Mouse (Mus musculus): ENCODE results near the gene Rsph6a. TPM values are rescaled to one million over a fixed set of nuclear protein-coding genes. Genes with fewer than 3 reads are reported as not detected.

The Rsph6a gene
- total and polyA plus RNA-seq, 2 experiments from 2014 or later = 0.57 TPM; not detected in 1

- Histone ChIP-seq H3K27ac (ENCODE audit: low read depth, low read length) (peak overlapping the region; percentile 44), H3K9me3 (ENCODE audit: low read length) (no peaks in the 10 kb centered on the region), H3K36me3 (ENCODE audit: insufficient read depth, low read length) (no peaks in the 10 kb centered on the region), H3K9ac (replicated peaks; ENCODE audit: low read length, poor library complexity, severe bottlenecking) (no peak overlapping the region), H3K27me3 (ENCODE audit: insufficient read depth, low read length) (no peaks in the 10 kb centered on the region), H3K4me3 (ENCODE audit: low read depth, low read length) (no peak overlapping the region), H3K4me2 (ENCODE audit: low read depth, low read length, poor library complexity, severe bottlenecking) (no peak overlapping the region), H3K4me1 (ENCODE audit: insufficient read depth, low read length) (no peaks in the 10 kb centered on the region)
- no peak for DNase-seq (ENCODE audit: low spot score)
- WGBS = 91% methylated on average over 8 of the region's 8 CpGs
- no peak for TF ChIP-seq CTCF (IDR thresholded peaks at IDR 0.05)
- peak; percentile 17; the same call in 1 of the 2 replicates for ATAC-seq (ENCODE audit: low FRiP score)
These were observed 64.6 kb downstream of the Rsph6a start for GRCm38 (mm10) chr7:19119083-19119482.

DNA sequence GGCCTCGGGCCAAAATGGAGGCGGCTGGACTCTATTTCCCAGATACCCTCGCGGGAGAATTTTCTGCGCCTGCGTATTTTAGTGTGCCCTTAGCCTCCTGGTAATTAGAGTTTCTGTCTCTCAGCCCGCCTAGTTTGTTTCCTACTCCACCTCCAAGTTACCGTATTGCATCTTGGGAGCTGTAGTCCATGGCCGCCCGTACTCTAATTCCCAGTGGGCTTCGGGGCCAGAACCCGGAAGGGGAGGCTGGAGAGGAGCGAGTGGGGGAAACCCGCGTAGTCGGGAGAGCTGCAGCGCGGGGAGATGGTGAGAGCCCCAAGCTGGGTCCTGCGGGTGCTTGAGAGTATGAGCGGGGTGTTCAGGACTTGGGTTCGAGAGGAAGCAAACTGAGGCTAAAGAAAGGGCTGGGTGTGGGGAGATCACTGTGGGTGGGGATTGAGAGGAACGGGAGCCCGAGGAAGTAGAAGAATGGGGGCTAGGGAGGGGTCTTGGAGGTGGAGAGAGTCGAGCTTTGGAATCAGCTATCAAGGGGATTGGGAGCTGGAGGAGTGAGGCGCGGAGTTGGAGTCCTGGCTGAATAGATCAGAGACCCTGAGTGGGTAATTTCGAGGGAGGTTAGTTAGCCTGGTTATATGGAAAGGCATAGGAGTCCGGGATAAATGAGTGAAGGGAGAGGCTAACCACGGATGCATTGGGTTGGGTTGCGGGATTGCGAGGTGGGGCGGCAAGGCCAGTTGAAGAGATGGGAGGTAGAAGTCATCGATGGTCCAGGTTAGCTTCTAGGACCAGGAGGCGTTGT is 65.3 kb downstream of the Rsph6a start, which contains the start of gene Fbxo46:
Fbxo46 (plus strand) TSS at position 229 of the 799 bp plus-strand sequence.
- Histone ChIP-seq H3K27ac (ENCODE audit: low read depth, low read length) (peak within 1 kb of the TSS; percentile 65), H3K4me3 (ENCODE audit: low read depth, low read length) (peak within 1 kb of the TSS; percentile 67), H3K36me3 (ENCODE audit: insufficient read depth, low read length) (no peaks in the 10 kb centered on the region), H3K9ac (replicated peaks; ENCODE audit: low read length, poor library complexity, severe bottlenecking) (peak within 1 kb of the TSS; percentile 75), H3K4me1 (ENCODE audit: insufficient read depth, low read length) (no peaks in the 10 kb centered on the region), H3K27me3 (ENCODE audit: insufficient read depth, low read length) (no peaks in the 10 kb centered on the region), H3K4me2 (ENCODE audit: low read depth, low read length, poor library complexity, severe bottlenecking) (peak within 1 kb of the TSS; percentile 89), H3K9me3 (ENCODE audit: low read length) (no peaks in the 10 kb centered on the region)
- DNase-seq (ENCODE audit: low spot score) (peak; percentile 99), ATAC-seq (ENCODE audit: low FRiP score) (peak; percentile 92)
- WGBS = 2% methylated on average over 34 of the region's 34 CpGs
- TF ChIP-seq CTCF (IDR thresholded peaks at IDR 0.05) = no peak

DNA sequence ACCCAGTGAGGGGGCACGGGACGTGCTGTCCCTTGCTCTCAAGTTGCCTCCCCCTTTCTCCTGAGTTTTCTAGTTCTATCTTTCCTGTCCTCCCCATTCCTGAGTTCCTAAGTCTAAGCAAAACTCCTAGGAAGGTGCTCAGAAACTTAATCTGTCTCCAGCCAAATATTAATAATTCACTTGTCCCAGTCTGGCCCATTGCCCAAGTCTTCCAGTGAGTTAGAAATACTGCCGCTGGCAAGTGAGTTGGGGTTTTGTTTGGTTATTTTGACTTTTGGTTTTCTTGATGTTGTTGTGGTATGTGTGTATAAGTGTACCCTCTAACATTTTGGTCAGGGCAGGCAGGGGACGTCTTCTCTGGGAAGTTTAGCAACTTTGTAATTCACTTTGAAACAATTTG is 67.2 kb downstream of the Rsph6a start:
- TF ChIP-seq CTCF (IDR thresholded peaks at IDR 0.05) = no peak
- Histone ChIP-seq H3K9ac (replicated peaks; ENCODE audit: low read length, poor library complexity, severe bottlenecking) (no peak overlapping the region), H3K4me2 (ENCODE audit: low read depth, low read length, poor library complexity, severe bottlenecking) (no peak overlapping the region), H3K36me3 (ENCODE audit: insufficient read depth, low read length) (no peaks in the 10 kb centered on the region), H3K27ac (ENCODE audit: low read depth, low read length) (no peak overlapping the region), H3K4me3 (ENCODE audit: low read depth, low read length) (no peak overlapping the region), H3K27me3 (ENCODE audit: insufficient read depth, low read length) (no peaks in the 10 kb centered on the region), H3K9me3 (ENCODE audit: low read length) (no peaks in the 10 kb centered on the region), H3K4me1 (ENCODE audit: insufficient read depth, low read length) (no peaks in the 10 kb centered on the region)
- 95% methylated on average over 4 of the region's 4 CpGs for WGBS
- no peak for ATAC-seq (ENCODE audit: low FRiP score)
- DNase-seq (ENCODE audit: low spot score) = no peak

Small RNA genes within 50 kb of the gene (microRNA-seq; reads per million reads assigned to microRNA genes)
- 1.3 reads per million for gene Mir3100 (ENCODE audit: borderline number of aligned reads)

Other genes starting within 250 kb of the Rsph6a start
- not detected in 2 replicates for gene Psg17, start 233.1 kb upstream of the Rsph6a start, total RNA-seq (2014; rRNA removed)
- gene Psg17, start 233.1 kb upstream of the Rsph6a start, polyA plus RNA-seq (2015; fragmentation: Nextera tagmentation; extraction: Ambion mirVana) = not detected in 2 replicates
- 2.0 and 3.3 TPM in 2 replicates for gene Mill2, start 214.7 kb upstream of the Rsph6a start, total RNA-seq (2014; rRNA removed)
- 0.64 and 0.93 TPM in 2 replicates for gene Mill2, start 214.7 kb upstream of the Rsph6a start, polyA plus RNA-seq (2015; fragmentation: Nextera tagmentation; extraction: Ambion mirVana)
- gene Pglyrp1, start 183.4 kb upstream of the Rsph6a start, total RNA-seq (2014; rRNA removed) = 17.3 and 18.2 TPM in 2 replicates
- gene Pglyrp1, start 183.4 kb upstream of the Rsph6a start, polyA plus RNA-seq (2015; fragmentation: Nextera tagmentation; extraction: Ambion mirVana) = 26.8 and 27.1 TPM in 2 replicates
- 21.3 and 25.5 TPM in 2 replicates for gene Ccdc61, start 144.3 kb upstream of the Rsph6a start, total RNA-seq (2014; rRNA removed)
- gene Ccdc61, start 144.3 kb upstream of the Rsph6a start, polyA plus RNA-seq (2015; fragmentation: Nextera tagmentation; extraction: Ambion mirVana) = 29.5 and 35.2 TPM in 2 replicates
- 20.9 and 26.5 TPM in 2 replicates for gene Nova2, start 128.8 kb upstream of the Rsph6a start, total RNA-seq (2014; rRNA removed)
- 8.7 and 10.1 TPM in 2 replicates for gene Nova2, start 128.8 kb upstream of the Rsph6a start, polyA plus RNA-seq (2015; fragmentation: Nextera tagmentation; extraction: Ambion mirVana)
- gene Nanos2, start 67.3 kb upstream of the Rsph6a start, total RNA-seq (2014; rRNA removed) = 1.7 and 3.7 TPM in 2 replicates
- 0.59 and 1.3 TPM in 2 replicates for gene Nanos2, start 67.3 kb upstream of the Rsph6a start, polyA plus RNA-seq (2015; fragmentation: Nextera tagmentation; extraction: Ambion mirVana)
- 16.0 and 21.2 TPM in 2 replicates for gene Mypop, start 63.4 kb upstream of the Rsph6a start, total RNA-seq (2014; rRNA removed)
- gene Mypop, start 63.4 kb upstream of the Rsph6a start, polyA plus RNA-seq (2015; fragmentation: Nextera tagmentation; extraction: Ambion mirVana) = 4.7 and 5.0 TPM in 2 replicates
- 115 and 133 TPM in 2 replicates for gene Irf2bp1, start 50.6 kb upstream of the Rsph6a start, total RNA-seq (2014; rRNA removed)
- 25.6 and 26.1 TPM in 2 replicates for gene Irf2bp1, start 50.6 kb upstream of the Rsph6a start, polyA plus RNA-seq (2015; fragmentation: Nextera tagmentation; extraction: Ambion mirVana)
- not detected in 2 replicates for gene Foxa3, start 31.2 kb upstream of the Rsph6a start, total RNA-seq (2014; rRNA removed)
- not detected in 2 replicates for gene Foxa3, start 31.2 kb upstream of the Rsph6a start, polyA plus RNA-seq (2015; fragmentation: Nextera tagmentation; extraction: Ambion mirVana)
- 73.5 and 74.2 TPM in 2 replicates for gene Sympk, start 30.3 kb upstream of the Rsph6a start, total RNA-seq (2014; rRNA removed)
- gene Sympk, start 30.3 kb upstream of the Rsph6a start, polyA plus RNA-seq (2015; fragmentation: Nextera tagmentation; extraction: Ambion mirVana) = 19.5 and 19.7 TPM in 2 replicates
- gene Dmwd, start 21.5 kb downstream of the Rsph6a start, total RNA-seq (2014; rRNA removed) = 134 and 136 TPM in 2 replicates
- 33.1 and 35.4 TPM in 2 replicates for gene Dmwd, start 21.5 kb downstream of the Rsph6a start, polyA plus RNA-seq (2015; fragmentation: Nextera tagmentation; extraction: Ambion mirVana)
- 12.3 and 32.1 TPM in 2 replicates for gene Dmpk, start 29.2 kb downstream of the Rsph6a start, total RNA-seq (2014; rRNA removed)
- gene Dmpk, start 29.2 kb downstream of the Rsph6a start, polyA plus RNA-seq (2015; fragmentation: Nextera tagmentation; extraction: Ambion mirVana) = 4.0 and 5.1 TPM in 2 replicates
- 5.4 and 8.2 TPM in 2 replicates for gene Six5, start 39.9 kb downstream of the Rsph6a start, total RNA-seq (2014; rRNA removed)
- 1.2 and 1.4 TPM in 2 replicates for gene Six5, start 39.9 kb downstream of the Rsph6a start, polyA plus RNA-seq (2015; fragmentation: Nextera tagmentation; extraction: Ambion mirVana)
- 9.4 and 9.6 TPM in 2 replicates for gene Gm4969, start 63.7 kb downstream of the Rsph6a start, total RNA-seq (2014; rRNA removed)
- gene Gm4969, start 63.7 kb downstream of the Rsph6a start, polyA plus RNA-seq (2015; fragmentation: Nextera tagmentation; extraction: Ambion mirVana) = 12.7 and 12.9 TPM in 2 replicates
- gene Fbxo46, start 65.2 kb downstream of the Rsph6a start, total RNA-seq (2014; rRNA removed) = 19.8 and 20.6 TPM in 2 replicates
- gene Fbxo46, start 65.2 kb downstream of the Rsph6a start, polyA plus RNA-seq (2015; fragmentation: Nextera tagmentation; extraction: Ambion mirVana) = 9.9 and 11.6 TPM in 2 replicates
- 17.3 and 17.8 TPM in 2 replicates for gene Qpctl, start 94.6 kb downstream of the Rsph6a start, total RNA-seq (2014; rRNA removed)
- 30.2 and 32.5 TPM in 2 replicates for gene Qpctl, start 94.6 kb downstream of the Rsph6a start, polyA plus RNA-seq (2015; fragmentation: Nextera tagmentation; extraction: Ambion mirVana)
- 31.4 and 36.7 TPM in 2 replicates for gene Snrpd2, start 95.0 kb downstream of the Rsph6a start, total RNA-seq (2014; rRNA removed)
- gene Snrpd2, start 95.0 kb downstream of the Rsph6a start, polyA plus RNA-seq (2015; fragmentation: Nextera tagmentation; extraction: Ambion mirVana) = 115 and 116 TPM in 2 replicates
- gene Gipr, start 111.4 kb downstream of the Rsph6a start, total RNA-seq (2014; rRNA removed) = 2.3 and 7.4 TPM in 2 replicates
- gene Gipr, start 111.4 kb downstream of the Rsph6a start, polyA plus RNA-seq (2015; fragmentation: Nextera tagmentation; extraction: Ambion mirVana) = 1.7 and 2.3 TPM in 2 replicates
- 83.7 and 89.0 TPM in 2 replicates for gene Eml2, start 121.7 kb downstream of the Rsph6a start, total RNA-seq (2014; rRNA removed)
- gene Eml2, start 121.7 kb downstream of the Rsph6a start, polyA plus RNA-seq (2015; fragmentation: Nextera tagmentation; extraction: Ambion mirVana) = 13.1 and 13.4 TPM in 2 replicates
- gene Gpr4, start 157.8 kb downstream of the Rsph6a start, total RNA-seq (2014; rRNA removed) = 3.1 and 4.7 TPM in 2 replicates
- 6.1 and 6.2 TPM in 2 replicates for gene Gpr4, start 157.8 kb downstream of the Rsph6a start, polyA plus RNA-seq (2015; fragmentation: Nextera tagmentation; extraction: Ambion mirVana)
- 34.8 and 40.1 TPM in 2 replicates for gene Opa3, start 173.6 kb downstream of the Rsph6a start, total RNA-seq (2014; rRNA removed)
- 33.4 and 33.9 TPM in 2 replicates for gene Opa3, start 173.6 kb downstream of the Rsph6a start, polyA plus RNA-seq (2015; fragmentation: Nextera tagmentation; extraction: Ambion mirVana)
- gene Vasp, start 217.1 kb downstream of the Rsph6a start, total RNA-seq (2014; rRNA removed) = 50.9 and 56.9 TPM in 2 replicates
- gene Vasp, start 217.1 kb downstream of the Rsph6a start, polyA plus RNA-seq (2015; fragmentation: Nextera tagmentation; extraction: Ambion mirVana) = 31.4 and 32.3 TPM in 2 replicates
- gene Ppm1n, start 225.4 kb downstream of the Rsph6a start, total RNA-seq (2014; rRNA removed) = 1.8 and 2.2 TPM in 2 replicates
- 1.2 and 1.4 TPM in 2 replicates for gene Ppm1n, start 225.4 kb downstream of the Rsph6a start, polyA plus RNA-seq (2015; fragmentation: Nextera tagmentation; extraction: Ambion mirVana)
- gene Rtn2, start 227.9 kb downstream of the Rsph6a start, total RNA-seq (2014; rRNA removed) = 160 and 172 TPM in 2 replicates
- gene Rtn2, start 227.9 kb downstream of the Rsph6a start, polyA plus RNA-seq (2015; fragmentation: Nextera tagmentation; extraction: Ambion mirVana) = 104 and 107 TPM in 2 replicates

Measured in midbrain, postnatal 0 days (tissue).